8 mouse cellular contexts compared by ENCODE assay signal in the genomic region with DNA sequence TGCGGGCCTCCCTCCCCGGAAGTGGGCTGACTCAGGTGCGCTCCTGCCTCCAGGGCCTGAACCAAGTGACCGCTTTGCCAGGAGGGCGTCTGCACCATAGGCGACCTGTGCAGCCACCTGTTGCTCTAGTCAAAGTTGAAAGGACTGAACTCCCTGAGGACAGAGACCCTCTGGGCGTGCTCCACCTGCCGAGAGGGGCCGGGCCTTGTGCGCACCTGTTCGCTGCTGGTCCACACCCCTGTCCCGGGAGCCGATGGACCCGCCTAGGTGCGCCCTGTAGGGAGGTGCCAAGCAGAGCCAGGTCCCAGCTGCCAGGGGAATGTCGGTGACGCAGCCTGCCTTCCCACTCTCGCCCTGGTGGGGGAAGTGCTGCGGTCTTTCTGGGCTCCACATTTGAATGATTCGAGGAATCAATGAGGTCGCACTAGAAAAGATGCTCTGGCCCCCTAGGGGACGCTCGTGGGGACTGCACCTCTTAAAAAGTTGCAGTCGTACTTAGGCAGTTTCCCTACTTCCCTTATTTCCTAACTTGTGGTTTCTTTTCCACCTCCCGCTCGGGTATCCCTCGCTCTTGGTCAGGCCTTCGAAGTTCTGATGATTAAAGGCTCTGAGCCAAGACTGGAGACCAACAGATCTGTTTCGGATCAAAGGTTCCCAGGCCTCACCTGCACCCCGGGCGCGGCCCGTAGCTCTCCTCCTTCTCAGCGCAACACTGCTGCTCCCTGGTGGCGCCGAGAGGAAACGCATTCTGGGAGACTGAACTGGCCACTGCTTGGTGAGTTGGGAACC. TPM values are rescaled to one million over a fixed set of nuclear protein-coding genes. Genes with fewer than 3 reads are reported as not detected.
DNase-seq lines count a peak whose midpoint lies in the region; ATAC-seq and TF ChIP-seq lines count a peak whose summit lies in the region.

A gene (plus strand): TSS at position 290 of the 789 bp plus-strand sequence.

- TF ChIP-seq EP300 in heart, adult 2 months (IDR thresholded peaks at IDR 0.05; ENCODE audit: insufficient read depth, low read depth, low read length): peak; percentile 84

- peak within 1 kb of the TSS; percentile 70 for H3K9ac ChIP-seq in embryonic facial prominence, embryonic 13.5 days
- H3K9ac ChIP-seq in heart, adult 2 months (ENCODE audit: low read depth, low read length): peak within 1 kb of the TSS; percentile 70
- peak within 1 kb of the TSS; percentile 61 for H3K9ac ChIP-seq in liver, embryonic 11.5 days (ENCODE audit: low read depth, low read length)

- peak within 1 kb of the TSS; percentile 44 for H3K4me3 ChIP-seq in embryonic facial prominence, embryonic 13.5 days
- H3K4me3 ChIP-seq in heart, adult 2 months: peak within 1 kb of the TSS; percentile 40
- H3K4me3 ChIP-seq in kidney, adult 2 months (ENCODE audit: insufficient read depth, low read depth, low read length): peak within 1 kb of the TSS; percentile 58
- peak within 1 kb of the TSS; percentile 56 for H3K4me3 ChIP-seq in liver, embryonic 11.5 days (ENCODE audit: low read depth, low read length)
- H3K4me3 ChIP-seq in myocyte: no peak within 1 kb of the TSS

- peak within 1 kb of the TSS; percentile 62 for H3K4me2 ChIP-seq in embryonic facial prominence, embryonic 13.5 days
- H3K4me2 ChIP-seq in liver, embryonic 11.5 days: peak within 1 kb of the TSS; percentile 62
- peak within 1 kb of the TSS; percentile 30 for H3K4me2 ChIP-seq in myocyte (ENCODE audit: low read depth)

- intact Hi-C loops in heart, adult 2 months (cut with DNase I): loop anchor here (1.0 to 5.0 kb wide), 3 partner anchors 18 to 100 kb away; a partner anchor contains a TSS

- no peak within 1 kb of the TSS for H3ac ChIP-seq in myocyte (ENCODE audit: control insufficient read depth, insufficient read length)

- no peaks in the 10 kb centered on the region for H3K9me3 ChIP-seq in embryonic facial prominence, embryonic 13.5 days
- no peaks in the 10 kb centered on the region for H3K9me3 ChIP-seq in liver, embryonic 11.5 days (ENCODE audit: control insufficient read depth, low read length)

- peak; percentile 89 for DNase-seq in A20 (ENCODE audit: low read depth, low spot score)
- DNase-seq in adrenal gland, postnatal 4 days (ENCODE audit: low spot score in 2 of 2): peak; percentile 81 to 83
- DNase-seq in heart, adult 2 months: peak; percentile 88 to 92
- DNase-seq in kidney, adult 2 months: peak; percentile 94
- peak; percentile 88 for DNase-seq in liver, embryonic 11.5 days (ENCODE audit: low spot score)
- peak; percentile 92 for DNase-seq in splenic B cell, adult 2 months (ENCODE audit: low read depth, low spot score)

- H3K27me3 ChIP-seq in embryonic facial prominence, embryonic 13.5 days: peaks cover 27% of the 10 kb centered on the region
- H3K27me3 ChIP-seq in heart, adult 2 months (ENCODE audit: control insufficient read depth, insufficient read depth, low read length): peaks cover 2% of the 10 kb centered on the region; the same call in 1 of the 2 replicates
- H3K27me3 ChIP-seq in kidney, adult 2 months (replicated peaks; ENCODE audit: control insufficient read depth, insufficient read depth, low read length): no peaks in the 10 kb centered on the region
- H3K27me3 ChIP-seq in liver, embryonic 11.5 days (replicated peaks; ENCODE audit: control insufficient read depth, insufficient read depth, low read length): peaks cover 20% of the 10 kb centered on the region
- H3K27me3 ChIP-seq in myocyte (ENCODE audit: control insufficient read depth, insufficient read depth, insufficient read length): peaks cover 30% of the 10 kb centered on the region
- no peaks in the 10 kb centered on the region for H3K27me3 ChIP-seq in splenic B cell, adult 2 months (ENCODE audit: control insufficient read depth, insufficient read depth, low read length, poor library complexity, severe bottlenecking)

- H3K79me2 ChIP-seq in heart, adult 2 months (replicated peaks; ENCODE audit: control insufficient read depth, insufficient read depth, low read length): no peaks in the 10 kb centered on the region
- no peaks in the 10 kb centered on the region for H3K79me2 ChIP-seq in myocyte (ENCODE audit: control insufficient read depth, insufficient read depth)

- peak; percentile 87 for ATAC-seq in embryonic facial prominence, embryonic 13.5 days (ENCODE audit: insufficient number of reproducible peaks, insufficient read depth, low FRiP score, low TSS enrichment, low read depth)
- peak; percentile 78 for ATAC-seq in liver, embryonic 11.5 days (replicated peaks; ENCODE audit: low FRiP score)

- under 1% methylated on average over 37 of the region's 37 CpGs for WGBS in embryonic facial prominence, embryonic 13.5 days
- WGBS in heart, adult 2 months: under 1% methylated on average over 37 of the region's 37 CpGs
- WGBS in kidney, adult 2 months: 1% methylated on average over 37 of the region's 37 CpGs
- under 1% methylated on average over 37 of the region's 37 CpGs for WGBS in liver, embryonic 11.5 days

- peak; percentile 79 for TF ChIP-seq CTCF in heart, adult 2 months (IDR thresholded peaks at IDR 0.05)
- TF ChIP-seq CTCF in kidney, adult 2 months (conservative IDR thresholded peaks at IDR 0.05; ENCODE audit: insufficient read depth, insufficient read length, low read depth, low read length): peak; percentile 85

- peak within 1 kb of the TSS; percentile 69 for H3K27ac ChIP-seq in embryonic facial prominence, embryonic 13.5 days
- peak within 1 kb of the TSS; percentile 60 for H3K27ac ChIP-seq in heart, adult 2 months
- H3K27ac ChIP-seq in kidney, adult 2 months (ENCODE audit: insufficient read depth, low read depth, low read length): peak within 1 kb of the TSS; percentile 96
- H3K27ac ChIP-seq in liver, embryonic 11.5 days (ENCODE audit: low read depth, low read length): peak within 1 kb of the TSS; percentile 4; the same call in 1 of the 2 replicates

- peaks cover 8% of the 10 kb centered on the region; the same call in 1 of the 2 replicates for H3K4me1 ChIP-seq in embryonic facial prominence, embryonic 13.5 days
- peaks cover 1% of the 10 kb centered on the region for H3K4me1 ChIP-seq in heart, adult 2 months (ENCODE audit: control insufficient read depth, insufficient read depth, low read length)
- peaks cover 8% of the 10 kb centered on the region; the same call in 1 of the 2 replicates for H3K4me1 ChIP-seq in kidney, adult 2 months (ENCODE audit: control insufficient read depth, insufficient read depth, low read length)
- peaks cover 4% of the 10 kb centered on the region; the same call in 1 of the 2 replicates for H3K4me1 ChIP-seq in liver, embryonic 11.5 days (replicated peaks; ENCODE audit: control insufficient read depth, insufficient read depth, low read length)

- H3K36me3 ChIP-seq in embryonic facial prominence, embryonic 13.5 days: no peaks in the 10 kb centered on the region
- no peaks in the 10 kb centered on the region for H3K36me3 ChIP-seq in heart, adult 2 months (ENCODE audit: control insufficient read depth, insufficient read depth, low read length)
- H3K36me3 ChIP-seq in kidney, adult 2 months (ENCODE audit: control insufficient read depth, insufficient read depth, low read length): no peaks in the 10 kb centered on the region
- H3K36me3 ChIP-seq in liver, embryonic 11.5 days (ENCODE audit: control insufficient read depth, insufficient read depth, low read length): no peaks in the 10 kb centered on the region
- H3K36me3 ChIP-seq in myocyte (ENCODE audit: control insufficient read depth, insufficient read depth): no peaks in the 10 kb centered on the region
- no peaks in the 10 kb centered on the region for H3K36me3 ChIP-seq in splenic B cell, adult 2 months (ENCODE audit: control insufficient read depth, insufficient read depth, low read length, poor library complexity, severe bottlenecking)

- TF ChIP-seq POLR2A in heart, adult 2 months (IDR thresholded peaks at IDR 0.05; ENCODE audit: insufficient read depth, low read depth, low read length): no peak
- peak; percentile 44 for TF ChIP-seq POLR2A in kidney, adult 2 months (IDR thresholded peaks at IDR 0.05; ENCODE audit: low read depth, low read length)
- TF ChIP-seq POLR2A in myocyte (IDR thresholded peaks at IDR 0.05; ENCODE audit: insufficient read length, low read depth): no peak

TF ChIP-seq in myocyte, 11 proteins besides CTCF, POLR2A, EP300 and RAD21:
- TF ChIP-seq USF1 (IDR thresholded peaks at IDR 0.05; ENCODE audit: low read depth) (no peak), MYOD1 (IDR thresholded peaks at IDR 0.05; ENCODE audit: control insufficient read depth in 1 of 3, insufficient read length in 2 of 3, low read depth in 2 of 3) (peak in 1 of 3 experiments; percentile 1)

RNA-seq across cellular contexts. Expression of the gene that starts here (rescaled TPM):
- total RNA-seq in adrenal gland, postnatal 4 days (2021): under 1 TPM; 0.68 to 0.98 TPM
- 1.5 and 2.6 TPM in 2 replicates for polyA plus RNA-seq in embryonic facial prominence, embryonic 13.5 days (2015; fragmentation: Nextera tagmentation; extraction: Ambion mirVana)
- total RNA-seq in heart, adult 2 months (2021): not detected
- polyA plus RNA-seq in heart, adult 2 months (2012; rRNA removed): 0.29 and 0.53 TPM in 2 replicates
- 9.1 and 12.7 TPM in 2 replicates for polyA plus RNA-seq in kidney, adult 2 months (2012; rRNA removed)
- polyA plus RNA-seq in liver, embryonic 11.5 days (2014; fragmentation: Nextera tagmentation; extraction: Ambion mirVana): 3.2 and 4.1 TPM in 2 replicates
- polyA plus RNA-seq in myocyte (2012; fragmentation: generic; extraction: Trizol): not detected

Comparison
In these comparisons a context has a peak if more than half of its experiments do, and no peak if none do; other contexts are left out.
1. Peak in DNase-seq in adrenal gland, postnatal 4 days; RNA of the gene not detected or under 1 TPM.
2. Peak in DNase-seq, H3K4me3 ChIP-seq, H3K27ac ChIP-seq and H3K9ac ChIP-seq in heart, adult 2 months; RNA of the gene not detected or under 1 TPM.
3. H3K27ac ChIP-seq: peak in every context shown above with its lines; median percentile 96 in kidney, adult 2 months; 69 in embryonic facial prominence, embryonic 13.5 days; 60 in heart, adult 2 months; 4 in liver, embryonic 11.5 days.